Mouse (Mus musculus): ENCODE results near the gene Iqcf1. TPM values are rescaled to one million over a fixed set of nuclear protein-coding genes. Genes with fewer than 3 reads are reported as not detected.

Iqcf1 gene
- total RNA-seq, 2 experiments from 2014 or later = not detected

GRCm38 (mm10) chr9:106464751-106465541, 34.8 kb upstream of the Iqcf1 start:
- DNase-seq (ENCODE audit: low spot score in 2 of 2) = peak in 1 of 2 experiments; percentile 39

GRCm38 (mm10) chr9:106465571-106466200, 34.1 kb upstream of the Iqcf1 start, which contains the start of gene Gpr62:
Gene Gpr62, minus strand, starts transcription at chr9:106465938.
- no peak for DNase-seq (ENCODE audit: low spot score in 2 of 2)

- DNase-seq (ENCODE audit: low spot score in 2 of 2) = no peak
Measured at GRCm38 (mm10) chr9:106466721-106467120, 33.0 kb upstream of the Iqcf1 start.

GRCm38 (mm10) chr9:106467746-106468145, 32.0 kb upstream of the Iqcf1 start:
- DNase-seq (ENCODE audit: low spot score in 2 of 2) = no peak

- no peak for DNase-seq (ENCODE audit: low spot score in 2 of 2)
Measured at GRCm38 (mm10) chr9:106469317-106469716, 30.4 kb upstream of the Iqcf1 start.

GRCm38 (mm10) chr9:106469776-106470175, 30.0 kb upstream of the Iqcf1 start:
- no peak for DNase-seq (ENCODE audit: low spot score in 2 of 2)

GRCm38 (mm10) chr9:106470991-106471750, 28.6 kb upstream of the Iqcf1 start:
- DNase-seq (ENCODE audit: low spot score in 2 of 2) = peak in 1 of 2 experiments; percentile 18

GRCm38 (mm10) chr9:106471892-106472291, 27.9 kb upstream of the Iqcf1 start:
- DNase-seq (ENCODE audit: low spot score in 2 of 2) = peak in 1 of 2 experiments; percentile 34

GRCm38 (mm10) chr9:106472321-106472720, 27.4 kb upstream of the Iqcf1 start:
- peak in 1 of 2 experiments; percentile 20 for DNase-seq (ENCODE audit: low spot score in 2 of 2)

- DNase-seq (ENCODE audit: low spot score in 2 of 2) = peak in 1 of 2 experiments; percentile 26
Measured at GRCm38 (mm10) chr9:106473081-106473752, 26.6 kb upstream of the Iqcf1 start.

- DNase-seq (ENCODE audit: low spot score in 2 of 2) = peak in 1 of 2 experiments; percentile 22
Measured at GRCm38 (mm10) chr9:106473753-106474105, 26.0 kb upstream of the Iqcf1 start.

- DNase-seq (ENCODE audit: low spot score in 2 of 2) = peak; percentile 51 to 64
Measured at GRCm38 (mm10) chr9:106474456-106474855, 25.3 kb upstream of the Iqcf1 start.

GRCm38 (mm10) chr9:106475046-106475445, 24.7 kb upstream of the Iqcf1 start:
- peak in 1 of 2 experiments; percentile 26 for DNase-seq (ENCODE audit: low spot score in 2 of 2)

GRCm38 (mm10) chr9:106475663-106476001, 24.1 kb upstream of the Iqcf1 start, which contains the start of gene Rrp9:
Gene Rrp9, plus strand, starts transcription at chr9:106475963.
- DNase-seq (ENCODE audit: low spot score in 2 of 2) = no peak

GRCm38 (mm10) chr9:106476002-106476923, 23.5 kb upstream of the Iqcf1 start:
- DNase-seq (ENCODE audit: low spot score in 2 of 2) = peak; percentile 60 to 62

GRCm38 (mm10) chr9:106476924-106477484, 22.8 kb upstream of the Iqcf1 start, which contains the start of gene Parp3:
Gene Parp3, minus strand, starts transcription at chr9:106476949.
- peak; percentile 94 to 97 for DNase-seq (ENCODE audit: low spot score in 2 of 2)

- peak in 1 of 2 experiments; percentile 12 for DNase-seq (ENCODE audit: low spot score in 2 of 2)
Measured at GRCm38 (mm10) chr9:106477649-106478048, 22.1 kb upstream of the Iqcf1 start.

GRCm38 (mm10) chr9:106478101-106478500, 21.7 kb upstream of the Iqcf1 start:
- DNase-seq (ENCODE audit: low spot score in 2 of 2) = no peak

- DNase-seq (ENCODE audit: low spot score in 2 of 2) = no peak
Measured at GRCm38 (mm10) chr9:106480541-106480940, 19.2 kb upstream of the Iqcf1 start.

Measured in adrenal gland, adult 18-20 months (tissue).